Mouse (Mus musculus) C2C12 (cell line): ENCODE data around the gene Tmem139. TPM values are rescaled to one million over a fixed set of nuclear protein-coding genes. Genes with fewer than 3 reads are reported as not detected.

Experiments used
- H3K27me3 ChIP-seq: one replicate; pipeline ENCODE4 v1.6.1; 2011; ENCODE audit not compliant: control insufficient read depth, insufficient read depth, insufficient read length
- H3K36me3 ChIP-seq: one replicate; pipeline ENCODE4 v1.6.1; 2011; ENCODE audit not compliant: control insufficient read depth, insufficient read depth
- H3K4me3 ChIP-seq: one replicate; pipeline ENCODE4 v1.5.1; 2011; ENCODE audit warnings: mild to moderate bottlenecking, control low read depth; ENCODE audit not compliant: poor library complexity, insufficient read depth, severe bottlenecking
- H3K79me2 ChIP-seq: one replicate; pipeline ENCODE4 v1.6.1; 2011; ENCODE audit not compliant: control insufficient read depth, insufficient read depth
- H3K79me3 ChIP-seq: one replicate; pipeline ENCODE4 v1.6.1; 2011; ENCODE audit warnings: low read depth, control low read depth
- H3ac ChIP-seq: one replicate; pipeline ENCODE3; 2011; ENCODE audit warnings: low read depth; ENCODE audit not compliant: control insufficient read depth, insufficient read length
- CEBPB ChIP-seq: IDR thresholded peaks from one replicate; pipeline ENCODE4 v1.6.1; 2011; ENCODE audit warnings: low read depth, mild to moderate bottlenecking, control low read depth, moderate library complexity
- CTCF ChIP-seq: IDR thresholded peaks from one replicate; pipeline ENCODE4 v1.5.1; 2011; ENCODE audit not compliant: control insufficient read depth, insufficient read depth, insufficient read length
- FOSL1 ChIP-seq: IDR thresholded peaks from one replicate; pipeline ENCODE4 v1.8.0; 2011; ENCODE audit warnings: mild to moderate bottlenecking, low read length; ENCODE audit not compliant: poor library complexity, insufficient read depth, severe bottlenecking
- MAX ChIP-seq: IDR thresholded peaks from one replicate; pipeline ENCODE4 v1.6.1; 2011; ENCODE audit warnings: mild to moderate bottlenecking, control low read depth
- MYOD1 ChIP-seq: IDR thresholded peaks from one replicate; pipeline ENCODE4 v1.6.1; 2011; ENCODE audit warnings: low read depth; ENCODE audit not compliant: control insufficient read depth, insufficient read length
- MYOG ChIP-seq: IDR thresholded peaks from one replicate; pipeline ENCODE4 v1.6.1; 2011; ENCODE audit not compliant: control insufficient read depth, insufficient read length; ENCODE audit errors: extremely low read depth
- USF1 ChIP-seq: IDR thresholded peaks from one replicate; pipeline ENCODE4 v1.6.1; 2011; ENCODE audit warnings: low read depth, mild to moderate bottlenecking, control low read depth, moderate library complexity
- polyA plus RNA-seq: library from polyadenylated mRNA; unstranded; fragments of >200 nt; fragmentation: generic; extraction: Trizol; gene quantifications from one replicate; pipeline ENCODE4 v1.2.1, GENCODE M21; 2012; ENCODE audit warnings: missing spikeins

Gene Tmem139
- polyA plus RNA-seq, 1 experiment = 0.04 TPM

- no peaks in the 10 kb centered on the region for H3K79me3 ChIP-seq
- H3K79me2 ChIP-seq = no peaks in the 10 kb centered on the region
- no peak for TF ChIP-seq FOSL1
- TF ChIP-seq USF1 = no peak
- TF ChIP-seq CTCF = no peak
- TF ChIP-seq MYOG = no peak
- TF ChIP-seq CEBPB = no peak
- TF ChIP-seq MYOD1 = no peak
- TF ChIP-seq MAX = no peak
- no peak overlapping the region for H3ac ChIP-seq
- H3K36me3 ChIP-seq = no peaks in the 10 kb centered on the region
- no peak overlapping the region for H3K4me3 ChIP-seq
- no peaks in the 10 kb centered on the region for H3K27me3 ChIP-seq
Measured at GRCm38 (mm10) chr6:42231191-42231590, 30.6 kb upstream of the Tmem139 start.

GRCm38 (mm10) chr6:42237276-42237805, 24.4 kb upstream of the Tmem139 start:
- Histone ChIP-seq H3K79me2 (no peaks in the 10 kb centered on the region), H3K36me3 (no peaks in the 10 kb centered on the region), H3K27me3 (no peaks in the 10 kb centered on the region), H3K4me3 (no peak overlapping the region), H3ac (no peak overlapping the region), H3K79me3 (no peaks in the 10 kb centered on the region)
- TF ChIP-seq MYOD1 = no peak
- no peak for TF ChIP-seq USF1
- TF ChIP-seq CEBPB = no peak
- TF ChIP-seq MYOG = no peak
- no peak for TF ChIP-seq FOSL1
- no peak for TF ChIP-seq CTCF
- no peak for TF ChIP-seq MAX

GRCm38 (mm10) chr6:42241311-42242045, 20.3 kb upstream of the Tmem139 start:
- no peaks in the 10 kb centered on the region for H3K36me3 ChIP-seq
- no peaks in the 10 kb centered on the region for H3K79me2 ChIP-seq
- H3K79me3 ChIP-seq = no peaks in the 10 kb centered on the region
- no peak for TF ChIP-seq USF1
- no peak for TF ChIP-seq CTCF
- no peak for TF ChIP-seq FOSL1
- TF ChIP-seq MYOD1 = no peak
- no peak for TF ChIP-seq CEBPB
- no peak for TF ChIP-seq MAX
- no peak for TF ChIP-seq MYOG
- no peaks in the 10 kb centered on the region for H3K27me3 ChIP-seq
- no peak overlapping the region for H3K4me3 ChIP-seq
- no peak overlapping the region for H3ac ChIP-seq

GRCm38 (mm10) chr6:42245711-42246353, 15.9 kb upstream of the Tmem139 start, which contains the start of gene Gstk1:
TSS of gene Gstk1 (plus strand) at chr6:42245935.
- H3K27me3 ChIP-seq = no peaks in the 10 kb centered on the region
- no peaks in the 10 kb centered on the region for H3K79me3 ChIP-seq
- no peak within 1 kb of the TSS for H3K4me3 ChIP-seq
- no peaks in the 10 kb centered on the region for H3K79me2 ChIP-seq
- no peak within 1 kb of the TSS for H3ac ChIP-seq
- H3K36me3 ChIP-seq = no peaks in the 10 kb centered on the region
- TF ChIP-seq FOSL1 (no peak), MAX (no peak), CTCF (no peak), MYOG (no peak), USF1 (no peak), CEBPB (no peak), MYOD1 (no peak)

- Histone ChIP-seq H3K27me3 (no peaks in the 10 kb centered on the region), H3K79me3 (no peaks in the 10 kb centered on the region), H3ac (peak overlapping the region; percentile 6), H3K79me2 (no peaks in the 10 kb centered on the region), H3K4me3 (no peak overlapping the region), H3K36me3 (no peaks in the 10 kb centered on the region)
- TF ChIP-seq MAX = no peak
- TF ChIP-seq USF1 = no peak
- TF ChIP-seq FOSL1 = no peak
- TF ChIP-seq CTCF = no peak
- TF ChIP-seq CEBPB = no peak
- TF ChIP-seq MYOD1 = no peak
- TF ChIP-seq MYOG = no peak
Measured at GRCm38 (mm10) chr6:42247173-42247572, 14.6 kb upstream of the Tmem139 start.

- peaks cover 2% of the 10 kb centered on the region for H3K27me3 ChIP-seq
- TF ChIP-seq MYOD1 (no peak), CTCF (no peak), MAX (no peak), USF1 (no peak), MYOG (no peak), CEBPB (no peak), FOSL1 (no peak)
- no peaks in the 10 kb centered on the region for H3K36me3 ChIP-seq
- no peaks in the 10 kb centered on the region for H3K79me2 ChIP-seq
- H3ac ChIP-seq = no peak overlapping the region
- no peak overlapping the region for H3K4me3 ChIP-seq
- H3K79me3 ChIP-seq = no peaks in the 10 kb centered on the region
Measured at GRCm38 (mm10) chr6:42247981-42248380, 13.8 kb upstream of the Tmem139 start.
